Mouse (Mus musculus) gastrocnemius, postnatal 4 days (tissue): ENCODE measurements around the gene Rgs13. TPM values are rescaled to one million over a fixed set of nuclear protein-coding genes. Genes with fewer than 3 reads are reported as not detected.

ENCODE experiments used
- DNase-seq, 2 experiments: peaks; one replicate each; pipeline ENCODE4 v3.0.0; 2021 to 2022; ENCODE audit warnings: low spot score in 2 of 2, mixed read lengths in 2 of 2
- long read RNA-seq, 2 experiments: library from polyadenylated mRNA; stranded (forward); transcript quantifications; one replicate each; pipeline ENCODE4 v2.0.0; 2021
- total RNA-seq, 2 experiments: library from RNA; stranded (reverse); gene quantifications; 2 replicates each; pipeline ENCODE4 v1.2.3; 2021

Rgs13 gene
- under 1 TPM; 0.47 to 0.70 TPM for total RNA-seq
- long read RNA-seq, experiment 1 = 0 reads
- long read RNA-seq, experiment 2, partial matches to known transcripts = 0 of 2 reads
- long read RNA-seq, experiment 2, other reads (novel, unspliced or antisense) = 0 of 2 reads

DNA sequence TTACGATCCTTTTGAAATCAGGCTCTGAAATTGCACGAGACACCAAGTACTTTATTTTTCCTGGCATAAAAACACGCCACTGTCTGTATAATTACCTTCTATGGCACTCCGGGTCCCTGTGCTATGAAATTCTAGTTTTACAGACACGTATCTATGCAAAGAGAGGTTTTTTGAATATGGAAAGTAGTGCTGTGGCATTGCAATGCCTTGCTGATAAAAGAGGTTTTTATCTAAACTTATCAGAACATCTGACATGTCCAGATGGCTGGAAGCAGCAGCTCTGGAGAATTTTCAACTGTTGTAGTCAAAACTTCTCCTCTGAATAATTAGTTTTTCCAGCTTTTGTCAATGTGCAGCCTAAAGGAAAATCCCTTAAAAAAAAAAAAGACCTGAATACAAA, at the start of gene Rgs13:
Rgs13 (minus strand) TSS at position 207 of the 400 bp plus-strand sequence.
- no peak for DNase-seq

GRCm38 (mm10) chr1:144215230-144215629, 38.1 kb upstream of the Rgs13 start:
- no peak for DNase-seq

- DNase-seq = no peak
These were observed 33.7 kb upstream of the Rgs13 start for GRCm38 (mm10) chr1:144210912-144211311.

DNA sequence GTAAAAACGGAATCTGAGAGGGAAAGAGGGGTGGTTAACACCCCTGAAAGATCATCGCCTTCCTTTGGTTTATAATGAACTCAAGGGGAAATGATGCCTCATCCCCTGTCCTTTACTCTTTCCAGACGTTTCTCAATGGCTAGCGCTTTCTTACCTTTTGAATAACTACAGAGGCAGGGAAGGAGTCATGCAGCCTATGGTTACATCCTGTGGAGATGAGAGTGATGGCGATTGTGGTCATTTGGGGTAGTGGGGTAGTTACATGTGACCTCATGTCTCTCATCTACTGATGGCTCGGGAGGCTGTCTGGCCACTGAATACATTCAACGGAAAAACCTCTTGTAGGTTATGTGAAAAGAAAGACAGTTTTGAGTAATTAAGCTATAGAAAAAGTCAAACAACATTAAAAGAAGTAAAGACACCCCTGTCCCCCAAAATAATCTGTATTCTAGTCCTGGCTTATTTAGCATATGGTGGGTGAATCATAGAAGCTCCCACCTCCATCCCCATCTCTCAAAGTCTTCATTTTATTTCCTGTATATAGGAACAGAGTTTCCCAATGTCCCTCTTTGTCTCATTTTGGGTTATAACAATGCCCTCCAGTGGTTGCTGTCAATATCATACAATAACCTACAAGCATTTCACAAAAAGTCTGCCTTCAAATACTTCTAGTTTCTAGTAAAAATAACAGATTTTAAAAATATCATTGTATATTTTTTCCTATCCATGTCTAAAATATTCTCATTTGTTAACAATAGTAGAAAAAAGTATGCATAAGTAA, 29.3 kb upstream of the Rgs13 start:
- no peak for DNase-seq

DNA sequence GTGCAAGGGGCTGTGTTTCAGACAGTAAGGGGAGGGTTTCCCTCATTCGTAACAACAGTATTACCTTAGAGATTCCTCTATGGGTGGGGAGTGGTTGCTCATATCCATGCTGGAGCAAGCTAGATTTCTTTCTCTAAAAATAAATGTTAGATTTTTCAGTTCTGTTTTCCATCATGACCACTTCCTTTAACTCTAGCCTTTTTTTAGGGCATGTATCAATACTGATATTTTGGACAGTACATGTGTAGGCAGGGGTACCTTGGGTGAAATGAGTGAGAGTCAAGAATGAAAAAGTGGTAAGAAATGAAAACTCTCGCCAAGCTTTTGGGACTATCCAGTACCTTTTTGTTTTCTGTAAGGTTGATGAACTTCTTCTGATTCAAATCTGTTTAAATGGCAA, 27.6 kb upstream of the Rgs13 start:
- no peak for DNase-seq

DNA sequence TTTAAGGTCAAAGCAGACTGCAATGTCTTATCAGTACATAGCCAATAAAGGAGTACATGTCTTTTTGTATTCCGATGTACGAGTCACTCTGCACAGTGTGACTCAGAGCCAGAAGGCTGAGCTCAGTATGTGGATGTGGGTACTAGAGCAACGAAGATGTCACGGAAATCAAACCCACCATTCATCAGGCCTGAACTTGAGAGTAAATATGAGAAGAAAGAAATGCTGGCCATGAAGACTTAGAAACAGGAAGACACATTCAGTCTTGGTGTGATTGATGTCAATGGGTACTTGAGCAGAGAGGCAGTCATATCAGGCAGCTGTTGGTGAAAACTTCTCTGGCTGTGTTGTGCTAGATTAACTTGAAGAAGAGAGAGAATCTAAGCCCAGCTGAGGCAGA, 25.8 kb upstream of the Rgs13 start:
- DNase-seq = no peak

- DNase-seq = no peak
These were observed 23.3 kb upstream of the Rgs13 start for GRCm38 (mm10) chr1:144200496-144200895.

DNA sequence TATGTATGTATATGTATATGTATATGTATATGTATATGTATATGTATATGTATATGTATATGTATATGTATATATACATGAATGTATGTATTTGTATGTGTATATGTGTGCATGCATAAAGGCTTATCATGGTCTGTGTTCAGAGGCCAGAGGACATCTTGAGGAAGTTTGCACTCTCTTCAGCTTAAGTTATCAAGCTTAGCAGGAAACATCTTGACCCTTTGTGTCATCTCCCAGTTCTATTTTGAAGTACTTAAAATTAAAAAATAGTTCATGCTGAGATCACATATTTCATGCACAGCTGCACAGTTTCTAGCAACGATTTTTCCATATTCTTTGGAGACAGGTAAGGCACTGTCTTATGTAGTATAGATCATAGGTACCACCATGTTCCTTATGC, 22.4 kb upstream of the Rgs13 start:
- no peak for DNase-seq

- peak in 1 of 2 experiments; percentile 31 for DNase-seq
These were observed 20.5 kb upstream of the Rgs13 start for GRCm38 (mm10) chr1:144197684-144198083.

GRCm38 (mm10) chr1:144186655-144187396, 9.7 kb upstream of the Rgs13 start:
- DNase-seq = no peak

DNA sequence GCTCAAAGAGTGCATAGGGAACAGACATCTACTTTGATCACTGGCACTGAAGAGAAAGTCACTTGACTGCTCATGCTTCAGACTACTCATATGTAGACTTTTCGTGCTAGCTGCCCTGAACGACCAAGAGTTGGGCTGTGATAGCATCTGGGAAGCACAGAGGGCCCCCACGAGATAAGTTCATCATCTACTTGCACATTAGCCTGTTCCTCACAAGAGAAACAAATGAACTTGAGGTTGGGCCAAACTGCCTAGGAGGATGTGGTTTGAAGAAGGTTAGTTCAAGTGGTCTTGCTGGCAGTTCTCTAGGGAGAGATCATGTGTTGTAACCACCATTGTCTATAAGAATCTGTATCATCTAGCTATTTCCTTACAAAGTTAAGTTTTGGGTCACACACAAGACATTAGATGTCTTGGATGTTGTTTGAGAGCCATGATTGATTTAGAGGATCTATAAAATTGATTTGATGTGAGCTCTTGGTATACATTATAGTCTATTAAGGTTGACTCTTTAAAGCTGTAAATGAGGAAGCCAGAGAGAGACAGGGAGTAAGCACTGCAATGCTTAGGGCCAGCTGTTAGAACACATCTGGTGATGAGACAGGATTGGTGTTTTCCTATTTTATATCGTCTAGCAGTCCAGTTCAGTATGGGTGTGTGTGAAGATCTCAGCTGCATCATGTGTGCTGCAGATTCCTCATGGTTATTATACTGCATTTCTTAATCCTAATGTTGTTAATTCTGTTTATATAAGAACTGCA, 8.0 kb upstream of the Rgs13 start:
- no peak for DNase-seq

DNA sequence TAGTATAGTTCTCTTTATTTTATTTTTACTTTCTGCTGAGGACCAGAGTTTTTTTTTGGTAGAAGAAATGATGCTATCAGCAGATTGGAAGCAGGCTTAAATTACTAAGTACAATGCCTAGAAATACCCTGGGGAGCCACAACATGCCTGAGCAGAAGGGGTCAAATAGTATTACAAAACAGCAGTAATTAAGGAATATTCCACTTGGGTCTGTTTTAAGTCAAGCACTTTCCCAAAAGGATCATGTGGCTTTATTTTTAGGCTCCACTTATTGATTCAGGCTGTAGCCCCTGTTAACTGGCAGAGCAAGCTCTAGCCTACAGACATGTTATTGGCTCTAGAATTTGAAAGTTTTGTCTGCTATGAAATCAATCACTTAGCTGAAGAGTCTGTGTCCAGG, 6.5 kb upstream of the Rgs13 start:
- no peak for DNase-seq

DNA sequence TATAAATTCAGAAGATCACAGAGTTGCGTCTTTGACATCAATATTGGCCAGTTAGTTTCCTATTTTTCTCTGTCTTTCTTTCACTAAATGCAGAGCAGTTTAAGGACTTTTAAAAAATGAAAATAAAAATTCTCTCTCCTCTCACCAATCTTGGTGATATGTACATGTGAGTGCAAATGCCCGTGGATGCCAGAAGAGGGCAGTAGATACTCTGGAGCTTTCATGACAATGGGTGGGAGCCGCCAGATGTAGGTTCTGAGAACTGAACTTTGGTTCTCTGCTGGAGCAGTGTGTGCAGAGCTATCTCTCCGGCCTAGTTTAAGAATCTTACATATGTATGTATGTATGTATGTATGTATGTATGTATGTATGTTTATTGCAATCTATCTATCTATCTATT, 2.4 kb upstream of the Rgs13 start:
- DNase-seq = no peak

GRCm38 (mm10) chr1:144178281-144178957, 1.2 kb upstream of the Rgs13 start:
- DNase-seq = no peak

DNA sequence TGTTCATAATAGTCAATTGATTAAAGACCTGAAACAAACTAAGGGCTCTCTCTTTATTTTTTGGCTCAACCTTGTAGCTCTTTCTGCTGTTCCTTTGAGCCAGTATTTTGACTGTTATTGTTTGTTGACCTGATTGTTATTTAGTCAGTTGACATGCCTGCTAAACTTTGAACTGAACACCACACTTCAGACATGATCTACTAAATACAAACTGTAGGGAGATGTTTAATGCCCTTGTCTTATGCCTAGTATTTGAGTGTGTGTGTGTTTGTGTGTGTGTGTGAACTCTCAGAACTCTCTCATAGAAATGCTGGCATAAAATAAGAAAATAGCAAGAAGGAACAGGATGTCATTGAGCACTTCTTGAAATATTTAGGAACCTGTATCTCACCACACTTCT, 448 bp upstream of the Rgs13 start:
- DNase-seq = no peak

DNA sequence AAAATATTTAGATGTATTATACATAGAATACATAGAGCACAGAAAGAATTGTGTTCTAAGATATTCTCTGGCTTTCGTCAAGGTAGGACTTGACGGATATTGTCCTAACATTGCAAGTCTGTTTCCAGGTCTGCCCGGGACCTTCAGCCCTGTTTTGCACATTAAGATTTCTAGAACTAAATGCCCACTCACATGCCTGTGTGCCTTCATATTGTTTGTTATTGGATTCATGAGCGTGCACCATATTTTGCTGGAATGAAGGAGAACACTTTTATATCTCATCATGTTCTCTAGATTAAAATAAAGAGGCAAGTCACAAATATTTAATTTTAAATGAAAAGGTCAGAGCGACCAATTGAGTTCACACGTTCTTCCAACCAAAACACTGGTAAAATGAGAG, 2.4 kb downstream of the Rgs13 start:
- DNase-seq = no peak

- DNase-seq = no peak
These were observed 3.6 kb downstream of the Rgs13 start for GRCm38 (mm10) chr1:144173568-144174036.

- no peak for DNase-seq
These were observed 8.3 kb downstream of the Rgs13 start for GRCm38 (mm10) chr1:144168921-144169320.

- no peak for DNase-seq
These were observed 9.4 kb downstream of the Rgs13 start for GRCm38 (mm10) chr1:144167761-144168160.

DNA sequence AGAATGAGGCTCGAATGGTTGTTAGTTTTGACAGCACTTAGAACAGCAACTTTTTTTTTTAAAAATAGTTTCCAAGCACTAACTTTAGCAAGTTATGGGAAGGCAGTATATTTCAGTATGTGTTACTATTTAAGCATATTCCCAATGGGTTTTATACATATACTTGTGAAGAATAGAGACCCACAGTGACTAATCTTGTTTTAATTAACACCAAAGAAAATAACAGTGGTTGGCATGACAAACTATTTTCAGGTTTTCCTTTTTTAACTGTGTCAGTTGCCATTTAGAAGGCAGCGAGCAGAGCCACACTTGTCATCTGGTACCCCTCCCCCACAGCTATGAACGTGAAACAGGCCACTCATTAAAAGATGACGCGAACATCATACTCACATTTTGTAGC, 10.3 kb downstream of the Rgs13 start:
- DNase-seq = no peak

GRCm38 (mm10) chr1:144166275-144166674, 10.9 kb downstream of the Rgs13 start:
- no peak for DNase-seq
